Mouse (Mus musculus) embryonic fibroblast, embryonic 13.5 days (primary cell): Measurements from ENCODE around the gene Igfbp6. TPM values are rescaled to one million over a fixed set of nuclear protein-coding genes. Genes with fewer than 3 reads are reported as not detected.

Source experiments
- H3K27ac ChIP-seq: 2 replicates; pipeline ENCODE4 v1.5.1; 2012; ENCODE audit warnings: low read length, control low read depth, inconsistent platforms; ENCODE audit not compliant: insufficient read depth
- H3K4me1 ChIP-seq: 2 replicates; pipeline ENCODE4 v1.6.1; 2011; ENCODE audit warnings: low read length; ENCODE audit not compliant: control insufficient read depth, insufficient read depth
- H3K4me3 ChIP-seq: 2 replicates; pipeline ENCODE4 v1.5.1; 2011; ENCODE audit warnings: mild to moderate bottlenecking, control low read depth, low read length; ENCODE audit not compliant: insufficient read depth
- CTCF ChIP-seq: IDR thresholded peaks from 2 replicates; pipeline ENCODE4 v1.5.1; 2011; ENCODE audit warnings: mild to moderate bottlenecking, control low read depth, low read length, moderate library complexity, borderline replicate concordance; ENCODE audit not compliant: insufficient read depth
- POLR2A ChIP-seq: IDR thresholded peaks from 2 replicates; pipeline ENCODE4 v1.6.1; 2011; ENCODE audit warnings: low read depth, mild to moderate bottlenecking, control low read depth, low read length, moderate library complexity
- polyA plus RNA-seq: library from polyadenylated mRNA; stranded (reverse); fragments of >200 nt; gene quantifications from 2 replicates; pipeline ENCODE4 v1.2.4, GENCODE M21; 2011; ENCODE audit warnings: low read depth; ENCODE audit not compliant: missing spikeins, insufficient read length

The Igfbp6 gene
- polyA plus RNA-seq: 43.0 and 55.0 TPM in 2 replicates

DNA sequence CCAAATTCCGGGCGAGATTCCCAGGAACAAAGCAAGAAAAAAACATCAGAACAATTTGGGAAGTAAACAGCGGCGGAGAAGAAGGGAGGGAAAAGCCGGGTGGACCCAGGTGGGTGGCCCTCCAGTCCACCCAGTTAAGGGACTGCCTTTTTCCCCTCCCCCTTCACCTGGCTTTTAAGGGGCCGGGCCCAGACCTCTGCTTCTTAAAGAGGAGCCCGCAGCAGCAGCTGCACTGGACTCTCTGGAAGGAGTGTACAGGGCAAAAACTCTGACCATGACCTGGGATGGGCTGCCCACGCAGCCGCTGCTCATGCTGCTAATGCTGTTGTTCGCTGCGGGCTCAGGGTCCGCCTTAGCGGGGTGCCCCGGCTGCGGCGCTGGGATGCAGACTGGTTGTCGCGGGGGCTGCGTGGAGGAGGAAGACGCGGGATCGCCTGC, at the start of gene Igfbp6:
Gene Igfbp6 (plus strand): TSS at position 89 of the 438 bp plus-strand sequence.
- Histone ChIP-seq H3K4me3 (peak within 1 kb of the TSS; percentile 42), H3K4me1 (peaks cover 23% of the 10 kb centered on the region), H3K27ac (peak within 1 kb of the TSS; percentile 60)
- TF ChIP-seq POLR2A (no peak; the same call in 1 of the 2 replicates), CTCF (no peak)

DNA sequence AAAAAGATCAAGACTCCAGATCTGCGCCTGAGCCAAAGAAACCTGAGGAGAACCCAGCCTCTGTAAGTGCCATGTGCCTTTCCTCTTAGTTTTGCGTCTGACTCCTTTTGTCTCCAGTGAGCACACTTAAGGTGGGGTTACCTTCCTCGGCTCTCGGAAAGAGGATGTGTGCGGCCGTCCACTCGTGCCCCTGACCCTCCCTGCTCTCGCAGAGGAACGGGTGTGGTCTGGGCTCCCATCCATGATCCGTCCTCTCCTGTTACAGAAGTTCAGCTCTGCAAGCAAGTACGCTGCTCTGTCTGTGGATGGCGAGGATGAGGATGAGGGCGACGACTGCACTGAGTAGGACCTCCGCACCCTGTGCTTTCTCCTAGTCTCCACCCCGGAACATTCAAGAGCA, 49.2 kb upstream of the Igfbp6 start:
- peaks cover 29% of the 10 kb centered on the region for H3K4me1 ChIP-seq
- TF ChIP-seq CTCF: no peak
- no peak for TF ChIP-seq POLR2A
- no peak overlapping the region for H3K27ac ChIP-seq
- H3K4me3 ChIP-seq: no peak overlapping the region

DNA sequence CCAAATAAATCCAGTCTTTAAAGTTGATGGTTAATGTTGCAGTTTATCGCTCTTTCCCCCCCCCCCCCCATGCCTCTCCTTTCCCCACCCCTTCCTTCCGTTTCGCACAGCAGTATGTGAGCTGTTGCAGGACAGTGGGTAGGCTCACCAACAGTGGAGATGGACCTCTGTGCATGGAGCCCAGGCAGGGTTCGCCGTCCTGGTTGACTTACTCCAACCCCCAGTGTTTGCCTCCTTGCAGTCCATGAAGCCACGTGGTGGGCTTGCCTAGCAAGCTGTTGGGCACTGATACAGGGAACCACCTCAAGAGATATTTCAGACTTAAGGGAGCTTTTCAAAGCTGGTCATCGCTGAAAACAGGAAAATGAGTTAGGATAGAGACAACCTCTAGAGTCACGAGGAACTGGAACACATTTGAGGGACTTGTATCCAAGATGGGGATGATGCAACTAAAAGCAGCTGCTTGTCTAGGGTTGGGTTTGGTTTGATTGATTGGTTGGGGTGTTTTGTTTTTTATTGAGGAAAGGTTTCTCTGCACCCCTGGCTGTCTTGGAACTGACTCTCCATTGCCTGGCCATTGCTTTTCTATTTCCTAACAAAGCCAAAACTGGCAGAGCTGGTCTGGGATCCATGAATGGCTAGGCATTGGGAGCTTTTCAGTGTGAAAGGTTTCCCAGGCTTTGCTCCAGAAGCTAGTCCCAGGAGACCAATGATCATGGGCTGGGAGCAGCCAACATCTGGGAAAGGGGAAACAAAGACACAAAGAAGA, 46.8 kb upstream of the Igfbp6 start:
- Histone ChIP-seq H3K4me3 (no peak overlapping the region), H3K27ac (peak overlapping the region; percentile 55), H3K4me1 (peaks cover 30% of the 10 kb centered on the region)
- no peak for TF ChIP-seq POLR2A
- TF ChIP-seq CTCF: no peak

GRCm38 (mm10) chr15:102097991-102098555, 46.1 kb upstream of the Igfbp6 start:
- Histone ChIP-seq H3K4me3 (no peak overlapping the region), H3K27ac (peak overlapping the region; percentile 55), H3K4me1 (peaks cover 32% of the 10 kb centered on the region)
- TF ChIP-seq POLR2A (no peak; the same call in 1 of the 2 replicates), CTCF (no peak)

DNA sequence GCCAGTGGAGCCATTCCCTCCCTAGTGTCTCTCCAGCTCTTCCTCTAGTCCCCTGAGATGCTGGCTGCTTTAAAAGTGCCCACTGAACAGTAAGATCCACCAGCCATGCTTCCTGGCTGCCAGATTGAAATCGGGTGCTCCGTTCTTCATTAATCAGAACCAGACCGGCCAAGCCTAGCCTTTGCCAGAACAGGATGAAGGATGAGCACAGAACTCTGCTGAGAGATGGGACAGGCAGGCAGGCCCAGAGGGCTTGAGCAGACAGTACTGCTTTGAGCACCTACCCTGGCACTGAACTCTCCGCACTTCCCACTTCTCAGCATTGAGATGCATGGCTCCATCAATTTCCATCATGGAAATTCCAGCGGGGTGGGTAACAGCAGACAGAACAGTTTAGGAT, 44.9 kb upstream of the Igfbp6 start:
- H3K4me1 ChIP-seq: peaks cover 32% of the 10 kb centered on the region
- peak overlapping the region; percentile 97 for H3K27ac ChIP-seq
- TF ChIP-seq CTCF (no peak), POLR2A (no peak)
- H3K4me3 ChIP-seq: no peak overlapping the region

- Histone ChIP-seq H3K4me1 (peaks cover 32% of the 10 kb centered on the region), H3K4me3 (peak overlapping the region; percentile 39), H3K27ac (peak overlapping the region; percentile 97)
- TF ChIP-seq POLR2A (no peak), CTCF (no peak)
These were observed 44.4 kb upstream of the Igfbp6 start for GRCm38 (mm10) chr15:102099771-102100160.

DNA sequence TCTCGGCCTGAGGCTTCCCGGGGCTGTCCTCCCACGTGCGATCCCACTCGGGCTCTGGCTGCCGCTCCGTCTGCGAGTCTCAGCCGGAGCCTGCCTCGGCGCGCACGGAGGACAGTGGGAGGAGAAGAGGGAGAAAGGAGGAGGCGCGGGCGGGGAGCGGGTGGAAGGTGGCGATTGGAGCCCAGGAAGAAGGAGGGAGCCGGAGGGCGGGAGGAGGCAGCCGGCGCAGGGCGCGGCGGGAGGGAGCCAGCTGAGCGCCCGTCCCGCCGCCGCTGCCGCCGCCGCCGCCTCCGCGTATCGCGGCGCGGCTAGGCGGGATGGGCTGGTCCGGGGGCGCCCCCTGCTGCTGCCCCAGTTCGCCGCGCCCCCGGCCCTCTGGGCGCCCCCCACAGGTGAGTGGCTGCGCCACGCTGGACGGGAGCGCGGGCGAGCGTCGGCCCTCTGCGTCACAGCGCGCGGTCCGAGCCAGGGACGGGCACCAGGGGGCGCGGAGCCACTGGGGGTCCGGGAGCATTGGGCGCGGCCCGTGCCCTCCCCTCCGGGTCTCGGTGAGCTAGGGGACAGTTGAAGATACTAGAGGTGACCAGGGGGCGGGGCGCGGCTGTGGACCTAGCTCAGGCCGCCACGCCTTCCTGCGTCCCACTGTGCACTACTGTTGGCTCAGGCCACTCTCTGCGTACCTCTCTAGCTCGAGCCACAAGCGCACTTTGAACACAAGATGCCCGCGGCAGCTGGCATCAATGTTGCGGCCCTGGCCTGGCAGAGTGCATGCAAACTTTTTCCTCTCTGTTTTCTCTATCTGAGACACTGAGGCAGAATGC, 43.8 kb upstream of the Igfbp6 start, which contains the start of gene Tns2:
Gene Tns2 (plus strand): TSS at position 253 of the 821 bp plus-strand sequence.
- peaks cover 36% of the 10 kb centered on the region for H3K4me1 ChIP-seq
- H3K4me3 ChIP-seq: peak within 1 kb of the TSS; percentile 39
- peak within 1 kb of the TSS; percentile 97 for H3K27ac ChIP-seq
- TF ChIP-seq POLR2A: peak; percentile 95
- TF ChIP-seq CTCF: peak; percentile 33

DNA sequence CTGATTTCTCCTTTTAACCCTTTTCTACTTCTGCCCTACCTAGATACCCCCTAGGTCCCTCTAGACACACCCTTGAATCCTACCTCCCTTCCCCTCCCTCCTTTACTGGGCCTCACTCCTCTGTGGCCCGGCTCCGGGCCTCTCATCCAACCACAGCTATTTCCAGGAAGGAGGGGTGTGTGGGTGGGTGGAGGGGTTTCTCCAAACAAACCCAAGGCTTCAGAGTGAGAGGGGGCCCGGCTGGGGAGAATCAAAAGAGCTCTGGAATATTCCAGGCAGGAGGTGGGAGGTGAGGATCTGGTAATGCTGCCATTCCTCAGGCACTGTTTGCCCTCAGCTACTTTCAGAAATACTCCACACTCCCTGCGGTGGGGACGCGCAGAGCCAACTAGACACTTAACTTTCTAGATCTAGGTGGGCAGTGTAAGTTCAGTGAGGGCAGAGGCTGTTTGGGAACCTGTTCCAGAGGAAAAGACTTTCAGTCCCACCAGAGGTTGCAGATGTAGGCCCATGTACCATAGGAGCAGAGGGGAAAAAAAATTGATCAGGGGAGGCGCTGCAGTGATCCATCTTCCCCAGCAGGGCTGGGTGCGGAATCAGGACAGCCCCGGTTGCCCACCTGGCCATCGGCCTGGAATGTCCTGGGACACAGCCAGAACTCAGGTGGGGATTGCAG, 43.0 kb upstream of the Igfbp6 start:
- TF ChIP-seq POLR2A (peak; percentile 53), CTCF (no peak)
- H3K4me1 ChIP-seq: peaks cover 40% of the 10 kb centered on the region
- peak overlapping the region; percentile 97 for H3K27ac ChIP-seq
- peak overlapping the region; percentile 17; the same call in 1 of the 2 replicates for H3K4me3 ChIP-seq
